Comparison of ENCODE assay signal across 9 mouse cellular contexts in the genomic region with DNA sequence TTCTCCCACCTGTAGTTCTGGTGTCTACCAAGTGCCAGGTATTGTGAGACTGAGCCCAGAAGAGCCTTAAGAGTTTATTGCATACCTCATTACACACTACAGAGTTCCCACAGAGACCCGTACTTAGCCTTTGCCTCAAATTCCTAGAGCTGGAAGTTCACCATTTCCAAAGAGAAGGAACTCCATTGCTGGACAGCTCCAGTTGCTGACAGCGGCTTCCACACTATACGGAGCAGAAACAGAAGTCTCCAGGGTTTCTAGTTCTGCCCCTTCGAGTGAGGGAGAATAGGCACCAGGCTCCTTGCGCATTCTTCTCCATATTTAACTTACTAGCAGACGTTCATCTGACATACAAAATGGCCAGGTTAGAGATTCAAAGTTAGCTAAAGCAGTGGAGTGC. TPM values are rescaled to one million over a fixed set of nuclear protein-coding genes. Genes with fewer than 3 reads are reported as not detected.
DNase-seq lines count a peak whose midpoint lies in the region; ATAC-seq lines count a peak whose summit lies in the region.
"Had no signal": no experiment of that assay in that cellular context is flagged by ENCODE, and none has a peak within 500 bp of the region (broad histone marks: within the 10 kb centered on the region; RNA-seq: fewer than 3 reads in every experiment).

No protein-coding gene starts in this region.

- peaks cover 16% of the 10 kb centered on the region for H3K27me3 ChIP-seq in hindbrain, embryonic 14.5 days (ENCODE audit: control insufficient read depth, insufficient read depth, low read length)
- peaks cover 58% of the 10 kb centered on the region for H3K27me3 ChIP-seq in neural tube, embryonic 13.5 days

- H3K4me3 ChIP-seq in hindbrain, embryonic 14.5 days (replicated peaks; ENCODE audit: low read length): peak overlapping the region; percentile 86; the same call in 1 of the 2 replicates
- H3K4me3 ChIP-seq in neural tube, embryonic 13.5 days: peak overlapping the region; percentile 77

- no peak for ATAC-seq in hindbrain, embryonic 14.5 days (ENCODE audit: low FRiP score)
- no peak for ATAC-seq in neural tube, embryonic 13.5 days (ENCODE audit: low read depth)
- no peak for ATAC-seq in monocyte, adult 5-6 weeks (replicated peaks; ENCODE audit: insufficient number of reproducible peaks, low FRiP score, low TSS enrichment, poor library complexity, severe bottlenecking)
- ATAC-seq: Patski had no signal

- H3K9ac ChIP-seq in hindbrain, embryonic 14.5 days: no peak overlapping the region
- no peak overlapping the region; the same call in 1 of the 2 replicates for H3K9ac ChIP-seq in neural tube, embryonic 13.5 days
- H3K9ac ChIP-seq: liver, embryonic 13.5 days had no signal

- no peaks in the 10 kb centered on the region for H3K36me3 ChIP-seq in hindbrain, embryonic 14.5 days (replicated peaks; ENCODE audit: control insufficient read depth, insufficient read depth)
- no peaks in the 10 kb centered on the region for H3K36me3 ChIP-seq in neural tube, embryonic 13.5 days
- H3K36me3 ChIP-seq: liver, embryonic 13.5 days had no signal

- peaks cover 16% of the 10 kb centered on the region; the same call in 1 of the 2 replicates for H3K4me1 ChIP-seq in hindbrain, embryonic 14.5 days (replicated peaks; ENCODE audit: control insufficient read depth, insufficient read depth, low read length)
- H3K4me1 ChIP-seq in neural tube, embryonic 13.5 days (replicated peaks): peaks cover 16% of the 10 kb centered on the region

- peaks cover 7% of the 10 kb centered on the region; the same call in 1 of the 2 replicates for H3K9me3 ChIP-seq in hindbrain, embryonic 14.5 days (ENCODE audit: control insufficient read depth, low read length)
- peaks cover 7% of the 10 kb centered on the region; the same call in 1 of the 2 replicates for H3K9me3 ChIP-seq in neural tube, embryonic 13.5 days
- H3K9me3 ChIP-seq: liver, embryonic 13.5 days had no signal

- H3K4me2 ChIP-seq in hindbrain, embryonic 14.5 days (replicated peaks): peak overlapping the region; percentile 97
- peak overlapping the region; percentile 95 for H3K4me2 ChIP-seq in neural tube, embryonic 13.5 days

- 44% methylated on average over 6 of the region's 6 CpGs for WGBS in hindbrain, embryonic 14.5 days
- 46% methylated on average over 6 of the region's 6 CpGs for WGBS in neural tube, embryonic 13.5 days

- peak; percentile 9 for DNase-seq in kidney, postnatal 14 days
- DNase-seq in kidney, adult 8-10 months: no peak
- peak; percentile 57 for DNase-seq in embryo, embryonic 11 days
- no peak for DNase-seq in hindbrain, embryonic 14.5 days (ENCODE audit: low spot score)
- no peak for DNase-seq in gastrocnemius, postnatal 10 days
- DNase-seq: liver, embryonic 13.5 days had no signal

- no peak overlapping the region for H3K27ac ChIP-seq in hindbrain, embryonic 14.5 days
- no peak overlapping the region for H3K27ac ChIP-seq in neural tube, embryonic 13.5 days (replicated peaks)
- H3K27ac ChIP-seq: liver, embryonic 13.5 days had no signal

RNA-seq across cellular contexts. Expression of gene Cnnm1, which starts 2.0 kb away (rescaled TPM):
- polyA plus RNA-seq in hindbrain, embryonic 14.5 days (2014; fragmentation: Nextera tagmentation; extraction: Ambion mirVana): 4.4 and 4.5 TPM in 2 replicates
- 1.3 TPM in 2 replicates for polyA plus RNA-seq in neural tube, embryonic 13.5 days (2015; fragmentation: Nextera tagmentation; extraction: Ambion mirVana)
- total RNA-seq in gastrocnemius, postnatal 10 days (2021): under 1 TPM; 0.28 to 0.29 TPM
- not detected in 3 replicates for total RNA-seq in monocyte, adult 5-6 weeks (2017)
- polyA plus RNA-seq: Patski had no signal

RNA-seq across cellular contexts. Expression of gene Hpse2, which starts 54.1 kb away (rescaled TPM):
- polyA plus RNA-seq in hindbrain, embryonic 14.5 days (2014; fragmentation: Nextera tagmentation; extraction: Ambion mirVana): not detected in 2 replicates
- 0.08 and 0.43 TPM in 2 replicates for polyA plus RNA-seq in neural tube, embryonic 13.5 days (2015; fragmentation: Nextera tagmentation; extraction: Ambion mirVana)
- under 1 TPM; 0.09 to 0.16 TPM for total RNA-seq in gastrocnemius, postnatal 10 days (2021)
- not detected in 3 replicates for total RNA-seq in monocyte, adult 5-6 weeks (2017)
- polyA plus RNA-seq: Patski had no signal

Comparison
In these comparisons a context has a peak if more than half of its experiments do, and no peak if none do; other contexts are left out.
1. DNase-seq: peak in kidney, postnatal 14 days (single experiment) and embryo, embryonic 11 days (single experiment); none in kidney, adult 8-10 months (0 of 2), hindbrain, embryonic 14.5 days (single experiment) and gastrocnemius, postnatal 10 days (single experiment).